Comparison of ENCODE assay signal across 8 mouse cellular contexts in the genomic region with DNA sequence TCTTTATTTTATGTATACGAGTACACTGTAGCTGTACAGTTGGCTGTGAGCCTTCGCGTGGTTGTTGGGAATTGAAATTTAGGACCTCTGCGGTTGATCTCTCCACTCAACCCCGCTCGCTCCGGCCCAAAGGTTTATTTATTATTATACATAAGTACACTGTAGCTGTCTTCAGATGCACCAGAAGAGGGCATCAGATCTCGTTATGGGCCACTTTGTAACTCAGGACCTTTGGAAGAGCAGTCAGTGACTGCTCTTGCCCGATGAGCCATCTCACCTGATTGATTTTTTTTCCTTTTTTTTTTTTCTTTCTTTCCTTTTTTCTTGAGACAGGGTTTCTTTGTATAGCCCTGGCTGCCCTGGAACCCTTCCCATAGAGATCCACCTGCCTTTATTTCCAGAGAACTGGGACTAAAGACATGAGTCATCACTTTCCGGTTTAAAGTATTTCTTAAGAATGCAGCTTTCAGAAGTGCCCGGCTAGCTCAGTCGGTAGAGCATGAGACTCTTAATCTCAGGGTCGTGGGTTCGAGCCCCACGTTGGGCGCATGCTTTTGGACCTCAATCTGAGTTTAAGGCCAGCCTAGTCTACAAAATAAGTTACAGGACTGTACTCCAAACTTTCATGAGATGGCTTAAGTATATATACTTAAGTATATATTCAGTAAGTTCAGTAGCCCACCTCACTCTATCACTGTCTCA. TPM values are rescaled to one million over a fixed set of nuclear protein-coding genes. Genes with fewer than 3 reads are reported as not detected.
DNase-seq lines count a peak whose midpoint lies in the region; ATAC-seq lines count a peak whose summit lies in the region.

No protein-coding gene starts in this region.

- H3K9me3 ChIP-seq in neural tube, embryonic 12.5 days: no peaks in the 10 kb centered on the region

- H3K27me3 ChIP-seq in neural tube, embryonic 12.5 days (replicated peaks): 0 out of 2 replicates have a peak, but pooled peaks cover 2% of the 10 kb centered on the region

- H3K27ac ChIP-seq in neural tube, embryonic 12.5 days: no peak overlapping the region

- H3K36me3 ChIP-seq in neural tube, embryonic 12.5 days: no peaks in the 10 kb centered on the region

- H3K4me1 ChIP-seq in neural tube, embryonic 12.5 days: no peaks in the 10 kb centered on the region

- intact Hi-C loops in gastrocnemius, postnatal 36 days (cut with DNase I): no loop called here

- no peak for ATAC-seq in cerebellum, adult (ENCODE audit: insufficient number of reproducible peaks, low FRiP score, low TSS enrichment)
- ATAC-seq in erythroid progenitor cell, adult 5-6 weeks (replicated peaks; ENCODE audit: low FRiP score, poor library complexity, severe bottlenecking): peak; percentile 35; the same call in 1 of the 2 replicates
- no peak for ATAC-seq in neural tube, embryonic 12.5 days (ENCODE audit: low FRiP score, low read depth)

- WGBS in neural tube, embryonic 12.5 days: 6% methylated on average over 16 of the region's 16 CpGs

- no peak overlapping the region for H3K4me3 ChIP-seq in neural tube, embryonic 12.5 days

- peak; percentile 15 for DNase-seq in cerebellum, postnatal 10 days
- peak; percentile 56 for DNase-seq in thymus, postnatal 0 days (ENCODE audit: low spot score)
- DNase-seq in thymus, adult 18-20 months: no peak
- DNase-seq in kidney, postnatal 14 days: peak; percentile 25
- DNase-seq in gastrocnemius, postnatal 36 days: no peak

- peak overlapping the region; percentile 21; the same call in 1 of the 2 replicates for H3K4me2 ChIP-seq in neural tube, embryonic 12.5 days (replicated peaks)

- H3K9ac ChIP-seq in neural tube, embryonic 12.5 days: no peak overlapping the region

RNA-seq across cellular contexts. Expression of a gene that starts 24.2 kb away (rescaled TPM):
- polyA plus RNA-seq in thymus, postnatal 0 days (2015; fragmentation: Nextera tagmentation; extraction: Ambion mirVana): 0.46 and 0.55 TPM in 2 replicates
- not detected in 2 replicates for total RNA-seq in erythroid progenitor cell, adult 5-6 weeks (2015; ENCODE audit: low replicate concordance)
- total RNA-seq in erythroid progenitor cell, adult 5-6 weeks (2017; ENCODE audit: low replicate concordance): not detected in 2 replicates
- polyA plus RNA-seq in neural tube, embryonic 12.5 days (2016; fragmentation: Nextera tagmentation; extraction: Ambion mirVana): not detected in 2 replicates
- total RNA-seq in gastrocnemius, postnatal 36 days (2021): not detected

Comparison
In these comparisons a context has a peak if more than half of its experiments do, and no peak if none do; other contexts are left out.
1. DNase-seq: peak in cerebellum, postnatal 10 days (2 of 2), thymus, postnatal 0 days (single experiment) and kidney, postnatal 14 days (single experiment); none in thymus, adult 18-20 months (0 of 2) and gastrocnemius, postnatal 36 days (0 of 2).